Mouse (Mus musculus): ENCODE results near the gene Triobp.

GRCm38 (mm10) chr15:78931577-78931976, 15.9 kb upstream of the Triobp start:
- TF ChIP-seq GATA1 (IDR thresholded peaks at IDR 0.05; ENCODE audit: borderline replicate concordance, low read length): no peak
- TF ChIP-seq FLI1 (IDR thresholded peaks at IDR 0.05; ENCODE audit: low read length): no peak

Data from megakaryocyte, embryonic 14.5 days (primary cell).